8 mouse cellular contexts compared by ENCODE assay signal in the genomic region with DNA sequence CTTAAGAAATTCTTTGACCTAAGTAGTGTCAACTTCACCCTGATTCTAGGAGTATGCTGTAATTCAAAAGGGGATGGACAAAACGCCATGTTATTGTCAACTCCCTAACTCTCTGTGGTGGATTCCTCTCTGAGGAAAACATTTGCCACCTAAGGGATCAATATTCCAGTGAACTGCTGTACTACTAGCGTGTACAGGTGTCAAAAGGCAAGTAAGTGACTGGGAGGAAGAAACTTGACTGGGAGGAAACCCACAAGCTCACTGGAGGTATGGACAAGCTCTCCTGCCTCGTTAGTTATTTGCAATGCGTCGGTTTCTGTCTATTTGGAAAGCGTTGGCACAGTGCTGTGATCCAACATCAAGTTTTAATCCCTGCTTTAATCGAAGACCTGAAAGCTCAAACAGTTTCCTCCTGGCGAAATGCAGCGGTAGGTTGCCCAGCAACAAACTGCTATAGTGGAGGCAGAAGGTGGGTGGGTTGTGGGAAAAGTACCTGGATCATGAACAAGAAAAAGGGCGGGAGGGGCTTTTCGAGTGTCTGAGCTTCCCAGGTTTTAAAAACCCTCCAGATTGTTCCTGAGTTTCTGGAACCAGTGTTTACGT. TPM values are rescaled to one million over a fixed set of nuclear protein-coding genes. Genes with fewer than 3 reads are reported as not detected.
DNase-seq lines count a peak whose midpoint lies in the region; ATAC-seq lines count a peak whose summit lies in the region.

Gene Dpagt1 (plus strand): TSS at position 252 of the 603 bp plus-strand sequence.

- WGBS in intestine, embryonic 14.5 days = 3% methylated on average over 12 of the region's 12 CpGs

- H3K27ac ChIP-seq in intestine, embryonic 14.5 days (ENCODE audit: low read depth) = peak within 1 kb of the TSS; percentile 86

- peak within 1 kb of the TSS; percentile 70 for H3K9ac ChIP-seq in intestine, embryonic 14.5 days (ENCODE audit: low read length)

- peaks cover 29% of the 10 kb centered on the region for H3K36me3 ChIP-seq in intestine, embryonic 14.5 days (ENCODE audit: control insufficient read depth, insufficient read depth, low read length)

- peak; percentile 16; the same call in 1 of the 2 replicates for ATAC-seq in intestine, embryonic 14.5 days (replicated peaks; ENCODE audit: low FRiP score, low TSS enrichment, low read depth)

- no peaks in the 10 kb centered on the region for H3K9me3 ChIP-seq in intestine, embryonic 14.5 days (ENCODE audit: control insufficient read depth, low read length)

- peak within 1 kb of the TSS; percentile 68 for H3K4me2 ChIP-seq in intestine, embryonic 14.5 days (ENCODE audit: low read length)

- H3K27me3 ChIP-seq in intestine, embryonic 14.5 days (replicated peaks; ENCODE audit: control insufficient read depth, insufficient read depth, low read length) = no peaks in the 10 kb centered on the region

- H3K4me3 ChIP-seq in intestine, embryonic 14.5 days (ENCODE audit: low read depth, low read length) = peak within 1 kb of the TSS; percentile 65

- no peak for DNase-seq in heart, adult 18-20 months
- DNase-seq in heart, adult 9 months (ENCODE audit: low spot score in 2 of 2) = no peak
- no peak for DNase-seq in adrenal gland, adult 8-10 months
- DNase-seq in gastrocnemius, postnatal 10 days = no peak
- peak; percentile 86 for DNase-seq in intestine, embryonic 14.5 days (ENCODE audit: low spot score)
- DNase-seq in lung, postnatal 14 days = peak; percentile 27
- DNase-seq in thymus, postnatal 4 days = no peak
- DNase-seq in yolk sac, embryonic 10.5 days (ENCODE audit: low spot score) = no peak

- peaks cover 11% of the 10 kb centered on the region for H3K4me1 ChIP-seq in intestine, embryonic 14.5 days (replicated peaks; ENCODE audit: control insufficient read depth, insufficient read depth, low read length)

RNA-seq across cellular contexts. Expression of gene Dpagt1, which starts in this region (rescaled TPM):
- 10 to 100 TPM; 17.8 to 18.2 TPM for total RNA-seq in heart, adult 18-20 months (2021)
- total RNA-seq in adrenal gland, adult 8-10 months (2022) = 10 to 100 TPM; 31.4 to 37.0 (median 34.8) TPM
- 10 to 100 TPM; 11.7 to 17.0 TPM for total RNA-seq in gastrocnemius, postnatal 10 days (2021)
- polyA plus RNA-seq in intestine, embryonic 14.5 days (2014; fragmentation: Nextera tagmentation; extraction: Ambion mirVana) = 45.4 and 46.2 TPM in 2 replicates

Comparison
In these comparisons a context has a peak if more than half of its experiments do, and no peak if none do; other contexts are left out.
1. DNase-seq: peak in intestine, embryonic 14.5 days (single experiment) and lung, postnatal 14 days (single experiment); none in heart, adult 18-20 months (0 of 2), heart, adult 9 months (0 of 2), adrenal gland, adult 8-10 months (single experiment), gastrocnemius, postnatal 10 days (single experiment), thymus, postnatal 4 days (single experiment) and yolk sac, embryonic 10.5 days (single experiment).